Mouse (Mus musculus): ENCODE data around the gene Otog. TPM values are rescaled to one million over a fixed set of nuclear protein-coding genes. Genes with fewer than 3 reads are reported as not detected.

Gene Otog
- 0.11 TPM in 1 of 2 replicates, not detected in the other for polyA plus RNA-seq (2015; fragmentation: Nextera tagmentation; extraction: Ambion mirVana)

- WGBS, result 33% methylated on average over 2 of the region's 2 CpGs
These were observed at the start of gene Otog for GRCm38 (mm10) chr7:46240696-46241095. Gene Otog, plus strand, starts transcription at chr7:46240987.

GRCm38 (mm10) chr7:46195356-46195755, 45.4 kb upstream of the Otog start:
- Histone ChIP-seq H3K27me3 (replicated peaks) (no peaks in the 10 kb centered on the region), H3K4me3 (no peak overlapping the region), H3K4me2 (no peak overlapping the region), H3K36me3 (replicated peaks) (no peaks in the 10 kb centered on the region), H3K4me1 (no peaks in the 10 kb centered on the region), H3K9me3 (no peaks in the 10 kb centered on the region), H3K9ac (no peak overlapping the region), H3K27ac (no peak overlapping the region)
- WGBS, result 91% methylated on average over 5 of the region's 5 CpGs
- no peak for ATAC-seq (replicated peaks)

More at GRCm38 (mm10) chr7:46240696-46241095, at the start of gene Otog:
- no peaks in the 10 kb centered on the region for H3K9me3 ChIP-seq
- no peak for ATAC-seq (replicated peaks)
- H3K36me3 ChIP-seq (replicated peaks), result no peaks in the 10 kb centered on the region
- H3K27me3 ChIP-seq (replicated peaks), result no peaks in the 10 kb centered on the region
- H3K27ac ChIP-seq, result no peak within 1 kb of the TSS
- H3K4me3 ChIP-seq, result no peak within 1 kb of the TSS
- no peak within 1 kb of the TSS for H3K4me2 ChIP-seq
- no peak within 1 kb of the TSS for H3K9ac ChIP-seq
- peaks cover 16% of the 10 kb centered on the region for H3K4me1 ChIP-seq

- 69% methylated on average over 6 of the region's 6 CpGs for WGBS
- Histone ChIP-seq H3K36me3 (replicated peaks) (no peaks in the 10 kb centered on the region), H3K9me3 (no peaks in the 10 kb centered on the region), H3K4me3 (no peak overlapping the region), H3K4me1 (peaks cover 9% of the 10 kb centered on the region), H3K9ac (no peak overlapping the region), H3K27ac (no peak overlapping the region), H3K4me2 (no peak overlapping the region), H3K27me3 (replicated peaks) (no peaks in the 10 kb centered on the region)
- ATAC-seq (replicated peaks), result no peak
These were observed 40.8 kb upstream of the Otog start for GRCm38 (mm10) chr7:46200021-46200420.

- ATAC-seq (replicated peaks), result no peak
- H3K4me3 ChIP-seq, result no peak overlapping the region
- no peak overlapping the region for H3K9ac ChIP-seq
- H3K36me3 ChIP-seq (replicated peaks), result no peaks in the 10 kb centered on the region
- H3K9me3 ChIP-seq, result no peaks in the 10 kb centered on the region
- no peak overlapping the region for H3K27ac ChIP-seq
- WGBS, result 13% methylated on average over 14 of the region's 14 CpGs
- H3K4me2 ChIP-seq, result peak overlapping the region; percentile 2; the same call in 1 of the 2 replicates
- H3K27me3 ChIP-seq (replicated peaks), result no peaks in the 10 kb centered on the region
- H3K4me1 ChIP-seq, result peaks cover 9% of the 10 kb centered on the region
These were observed 39.1 kb upstream of the Otog start for GRCm38 (mm10) chr7:46201649-46202048.

GRCm38 (mm10) chr7:46204046-46204471, 36.7 kb upstream of the Otog start:
- 45% methylated on average over 11 of the region's 11 CpGs for WGBS
- no peak overlapping the region for H3K4me2 ChIP-seq
- H3K27me3 ChIP-seq (replicated peaks), result no peaks in the 10 kb centered on the region
- peak; percentile 62 for ATAC-seq (replicated peaks)
- no peak overlapping the region for H3K27ac ChIP-seq
- H3K4me1 ChIP-seq, result peaks cover 9% of the 10 kb centered on the region
- H3K9ac ChIP-seq, result no peak overlapping the region
- no peaks in the 10 kb centered on the region for H3K36me3 ChIP-seq (replicated peaks)
- no peak overlapping the region for H3K4me3 ChIP-seq
- H3K9me3 ChIP-seq, result no peaks in the 10 kb centered on the region

- Histone ChIP-seq H3K4me2 (no peak overlapping the region), H3K4me3 (no peak overlapping the region), H3K36me3 (replicated peaks) (no peaks in the 10 kb centered on the region), H3K27me3 (replicated peaks) (no peaks in the 10 kb centered on the region), H3K27ac (no peak overlapping the region), H3K4me1 (peaks cover 9% of the 10 kb centered on the region), H3K9ac (no peak overlapping the region), H3K9me3 (no peaks in the 10 kb centered on the region)
- no peak for ATAC-seq (replicated peaks)
- WGBS, result 81% methylated on average over 6 of the region's 6 CpGs
These were observed 36.0 kb upstream of the Otog start for GRCm38 (mm10) chr7:46204775-46205174.

- H3K4me3 ChIP-seq, result no peak overlapping the region
- H3K36me3 ChIP-seq (replicated peaks), result no peaks in the 10 kb centered on the region
- WGBS, result 91% methylated on average over 8 of the region's 8 CpGs
- H3K4me2 ChIP-seq, result no peak overlapping the region
- H3K27me3 ChIP-seq (replicated peaks), result no peaks in the 10 kb centered on the region
- no peak for ATAC-seq (replicated peaks)
- H3K9me3 ChIP-seq, result no peaks in the 10 kb centered on the region
- H3K27ac ChIP-seq, result no peak overlapping the region
- H3K9ac ChIP-seq, result no peak overlapping the region
- H3K4me1 ChIP-seq, result no peaks in the 10 kb centered on the region
These were observed 32.7 kb upstream of the Otog start for GRCm38 (mm10) chr7:46208131-46208530.

GRCm38 (mm10) chr7:46210276-46210675, 30.5 kb upstream of the Otog start:
- WGBS, result 81% methylated on average over 6 of the region's 6 CpGs
- H3K4me3 ChIP-seq, result no peak overlapping the region
- H3K27ac ChIP-seq, result no peak overlapping the region
- no peaks in the 10 kb centered on the region for H3K27me3 ChIP-seq (replicated peaks)
- no peak overlapping the region for H3K4me2 ChIP-seq
- H3K4me1 ChIP-seq, result no peaks in the 10 kb centered on the region
- H3K9ac ChIP-seq, result no peak overlapping the region
- no peak for ATAC-seq (replicated peaks)
- no peaks in the 10 kb centered on the region for H3K36me3 ChIP-seq (replicated peaks)
- no peaks in the 10 kb centered on the region for H3K9me3 ChIP-seq

- no peak for ATAC-seq (replicated peaks)
- Histone ChIP-seq H3K4me1 (peaks cover 8% of the 10 kb centered on the region; the same call in 1 of the 2 replicates), H3K36me3 (replicated peaks) (no peaks in the 10 kb centered on the region), H3K9me3 (no peaks in the 10 kb centered on the region), H3K4me3 (no peak overlapping the region), H3K9ac (no peak overlapping the region), H3K4me2 (no peak overlapping the region), H3K27ac (no peak overlapping the region), H3K27me3 (replicated peaks) (no peaks in the 10 kb centered on the region)
- 53% methylated on average over 2 of the region's 2 CpGs for WGBS
These were observed 24.3 kb upstream of the Otog start for GRCm38 (mm10) chr7:46216481-46216880.

GRCm38 (mm10) chr7:46218415-46218814, 22.4 kb upstream of the Otog start:
- no peak; the same call in 1 of the 2 replicates for ATAC-seq (replicated peaks)
- Histone ChIP-seq H3K4me3 (no peak overlapping the region), H3K4me2 (no peak overlapping the region), H3K9me3 (no peaks in the 10 kb centered on the region), H3K4me1 (peaks cover 8% of the 10 kb centered on the region; the same call in 1 of the 2 replicates), H3K36me3 (replicated peaks) (no peaks in the 10 kb centered on the region), H3K27me3 (replicated peaks) (no peaks in the 10 kb centered on the region), H3K9ac (no peak overlapping the region), H3K27ac (no peak overlapping the region)
- WGBS, result 13% methylated on average over 11 of the region's 11 CpGs

- H3K27ac ChIP-seq, result no peak overlapping the region
These were observed 20.1 kb upstream of the Otog start for GRCm38 (mm10) chr7:46220591-46221129.

GRCm38 (mm10) chr7:46226253-46226652, 14.5 kb upstream of the Otog start:
- H3K27me3 ChIP-seq (replicated peaks), result no peaks in the 10 kb centered on the region
- no peaks in the 10 kb centered on the region for H3K9me3 ChIP-seq
- WGBS, result 30% methylated on average over 7 of the region's 7 CpGs
- H3K27ac ChIP-seq, result no peak overlapping the region
- ATAC-seq (replicated peaks), result no peak
- H3K4me2 ChIP-seq, result no peak overlapping the region
- no peak overlapping the region for H3K9ac ChIP-seq
- H3K4me1 ChIP-seq, result 0 out of 2 replicates have a peak, but pooled peaks cover 5% of the 10 kb centered on the region
- no peaks in the 10 kb centered on the region for H3K36me3 ChIP-seq (replicated peaks)
- no peak overlapping the region for H3K4me3 ChIP-seq

More at GRCm38 (mm10) chr7:46220591-46221129, 20.1 kb upstream of the Otog start:
- peaks cover 8% of the 10 kb centered on the region; the same call in 1 of the 2 replicates for H3K4me1 ChIP-seq
- no peak overlapping the region for H3K4me2 ChIP-seq
- H3K9ac ChIP-seq, result no peak overlapping the region
- no peaks in the 10 kb centered on the region for H3K9me3 ChIP-seq
- no peak for ATAC-seq (replicated peaks)
- H3K27me3 ChIP-seq (replicated peaks), result no peaks in the 10 kb centered on the region
- WGBS, result 81% methylated on average over 8 of the region's 8 CpGs
- no peaks in the 10 kb centered on the region for H3K36me3 ChIP-seq (replicated peaks)
- no peak overlapping the region for H3K4me3 ChIP-seq

- ATAC-seq (replicated peaks), result no peak
- Histone ChIP-seq H3K36me3 (replicated peaks) (no peaks in the 10 kb centered on the region), H3K9me3 (no peaks in the 10 kb centered on the region), H3K4me1 (0 out of 2 replicates have a peak, but pooled peaks cover 5% of the 10 kb centered on the region), H3K27me3 (replicated peaks) (no peaks in the 10 kb centered on the region), H3K4me2 (no peak overlapping the region), H3K4me3 (no peak overlapping the region), H3K27ac (no peak overlapping the region), H3K9ac (no peak overlapping the region)
- WGBS, result 67% methylated on average over 4 of the region's 4 CpGs
These were observed 13.9 kb upstream of the Otog start for GRCm38 (mm10) chr7:46226936-46227335.
